Mouse (Mus musculus) layer of hippocampus, adult 2 months (tissue): ENCODE measurements at regions not wholly inside any gene's neighbourhood (a gene's known extent, or its start where the extent isn't known, plus 50 kb on each side); places are given as distances from the start of the nearest gene placed in this dataset.

Experiments used
- DNase-seq, 2 experiments: peaks; one replicate each; pipeline ENCODE4 v3.0.0; 2022; ENCODE audit warnings: low spot score in 2 of 2
- H3K27ac ChIP-seq: fragments of 200-600 bp; 2 replicates; pipeline ENCODE4 v1.8.1; 2022
- H3K4me3 ChIP-seq: fragments of 200-600 bp; 2 replicates; pipeline ENCODE4 v1.8.1; 2022; ENCODE audit warnings: mild to moderate bottlenecking
- CTCF ChIP-seq: fragments of 200-600 bp; conservative IDR thresholded peaks from 2 replicates; pipeline ENCODE4 v1.8.1; 2022; ENCODE audit warnings: antibody characterized with exemption, mild to moderate bottlenecking, moderate library complexity

- Histone ChIP-seq H3K4me3 (peak overlapping the region; percentile 17; the same call in 1 of the 2 replicates), H3K27ac (0 out of 2 replicates have a peak overlapping the region, but pooled peaks have one; percentile 19)
- peak; percentile 80 for TF ChIP-seq CTCF
- peak; percentile 16 to 38 for DNase-seq
Observed at GRCm38 (mm10) chr11:38938124-38938883, 1702.5 kb upstream of the Tenm2 start.
